Mouse (Mus musculus) Muller cell, postnatal 12 days (primary cell): ENCODE data around the gene Tmbim6.
"Not testable (repeated sequence)": the region's sequence is repeated elsewhere in the genome, so short reads cannot be mapped to it uniquely, and the experiment has no call there.

Source experiments
- DNase-seq: peaks from one replicate; pipeline ENCODE4 v3.0.0-alpha.2; 2015; ENCODE audit errors: inconsistent ontology term

Tmbim6 gene

DNA sequence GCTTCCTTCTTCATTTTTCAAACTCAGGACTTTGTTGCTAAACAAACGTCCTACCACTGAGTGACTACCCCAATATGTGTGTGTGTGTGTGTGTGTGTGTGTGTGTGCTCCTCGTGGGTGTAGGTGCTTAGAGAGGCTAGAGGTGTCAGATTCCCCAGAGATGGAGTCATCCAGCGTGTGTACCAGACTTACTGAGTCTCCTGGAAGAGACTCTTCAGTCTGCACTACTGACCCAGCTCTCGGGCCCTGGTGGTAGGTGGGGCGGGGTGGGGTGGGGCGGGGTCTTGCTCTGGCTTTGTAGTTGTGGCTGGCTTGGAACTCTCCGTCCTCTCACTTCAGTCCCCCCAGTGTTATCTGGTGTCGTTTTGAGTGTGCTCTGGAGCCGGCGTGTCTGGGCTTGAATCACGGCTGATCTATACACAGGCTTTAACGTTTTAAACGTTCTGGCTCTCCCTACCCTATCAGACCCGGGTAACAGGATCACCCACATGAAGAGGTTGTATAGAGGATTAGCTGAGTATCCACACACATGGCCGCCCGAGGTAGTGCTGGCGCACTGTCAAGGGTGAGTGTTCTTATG, 25.1 kb downstream of the Tmbim6 start:
- no peak for DNase-seq

DNA sequence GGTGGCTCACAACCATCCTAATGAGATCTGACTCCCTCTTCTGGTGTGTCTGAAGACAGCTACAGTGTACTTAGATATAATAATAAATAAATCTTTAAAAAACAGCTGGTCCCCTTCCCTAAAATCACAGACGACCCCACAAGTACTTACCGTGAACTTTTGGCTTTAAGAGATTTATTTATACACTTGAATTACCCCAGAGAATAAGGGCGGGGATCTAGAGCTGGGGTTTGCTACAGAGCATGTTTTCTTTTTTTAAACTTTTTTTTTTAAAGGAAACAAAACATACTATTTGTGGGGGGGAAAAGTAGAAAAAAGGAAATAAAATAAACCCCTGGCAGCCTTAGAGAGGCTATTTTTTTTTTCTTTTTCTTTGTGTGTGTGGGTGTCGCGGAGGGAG, 27.4 kb downstream of the Tmbim6 start:
- DNase-seq = no peak

DNA sequence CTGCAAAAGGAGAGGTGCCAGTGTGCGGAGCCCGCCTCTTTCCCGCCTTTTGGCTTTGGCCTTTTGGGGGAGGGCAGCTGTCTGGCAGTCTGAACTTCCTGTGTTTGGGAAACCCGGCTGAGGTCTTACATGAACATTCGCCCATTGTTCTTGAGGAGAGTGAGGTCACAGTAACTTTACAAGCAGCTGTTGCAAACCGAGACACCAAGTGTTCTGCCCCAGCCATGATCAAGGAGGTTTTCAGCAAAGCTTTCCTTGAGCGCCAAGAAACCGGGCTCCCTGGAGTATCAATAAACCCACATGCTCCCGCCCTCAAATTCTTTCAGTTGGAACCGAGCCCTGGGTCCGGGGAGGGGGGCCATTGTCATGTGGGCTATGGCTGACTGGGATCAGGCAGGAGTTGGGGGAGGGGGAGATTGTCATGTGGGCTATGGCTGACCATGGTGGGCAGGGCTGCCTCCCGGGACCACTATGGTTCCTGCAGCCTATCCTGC, 27.9 kb downstream of the Tmbim6 start:
- DNase-seq = peak; percentile 84

DNA sequence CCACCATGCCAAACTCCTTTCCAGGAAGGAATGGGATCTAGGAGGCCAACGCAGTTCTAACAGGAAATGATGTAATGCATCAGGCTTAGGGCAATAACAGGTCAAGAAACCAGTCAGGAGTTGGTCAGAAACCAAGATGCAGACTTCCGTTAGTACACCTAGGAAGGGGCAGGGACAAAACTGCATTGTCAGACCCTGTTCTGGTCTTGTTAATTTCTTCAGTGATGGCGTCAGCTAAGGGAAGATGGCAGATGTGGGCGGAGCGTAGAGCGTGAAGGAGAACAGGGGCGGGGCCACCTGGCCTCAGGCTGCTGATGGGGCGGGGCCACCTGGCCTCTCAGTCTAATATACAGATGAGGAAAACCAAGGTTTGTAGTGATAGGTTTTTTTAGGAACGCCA, 28.5 kb downstream of the Tmbim6 start:
- DNase-seq = no peak

DNA sequence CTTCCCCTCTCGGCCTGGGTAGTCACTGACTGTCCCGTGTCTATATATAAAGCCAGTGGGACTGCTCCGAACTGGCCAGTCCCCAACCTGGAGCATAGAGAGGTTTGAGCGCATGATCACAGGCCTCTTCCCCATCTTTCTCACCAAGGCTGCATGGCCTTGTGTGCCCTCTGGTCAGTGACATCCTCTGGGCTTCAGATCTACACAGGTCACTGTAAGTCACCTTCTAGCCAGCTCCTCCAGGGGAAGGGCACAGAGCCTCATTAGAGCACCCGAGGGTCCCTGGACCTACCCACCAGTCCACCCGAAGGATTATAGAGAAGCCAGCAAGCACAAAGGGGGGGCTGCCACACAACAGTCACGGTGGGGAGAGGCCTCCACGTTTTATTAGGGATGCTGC, 29.0 kb downstream of the Tmbim6 start:
- DNase-seq = no peak

DNA sequence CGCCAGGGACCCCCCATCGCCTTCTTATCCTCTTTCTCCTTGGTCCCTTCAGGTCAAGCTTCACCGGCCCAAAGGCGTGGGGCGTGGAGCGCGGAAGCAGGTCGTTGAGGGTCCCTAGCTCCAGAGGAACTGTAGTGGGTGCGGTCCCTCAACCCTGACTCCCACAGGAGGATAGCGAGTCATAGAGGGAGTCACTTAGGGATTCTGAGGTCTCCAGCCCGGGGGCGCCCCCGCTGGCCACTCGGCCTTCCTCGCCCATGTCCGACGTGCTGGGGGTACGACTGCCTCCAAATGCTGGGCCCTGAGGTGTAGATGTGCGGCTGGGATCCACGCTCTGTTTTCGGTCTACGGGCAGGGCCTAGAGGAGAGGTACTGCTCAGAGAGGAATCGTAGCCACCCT, 29.9 kb downstream of the Tmbim6 start:
- DNase-seq = no peak

DNA sequence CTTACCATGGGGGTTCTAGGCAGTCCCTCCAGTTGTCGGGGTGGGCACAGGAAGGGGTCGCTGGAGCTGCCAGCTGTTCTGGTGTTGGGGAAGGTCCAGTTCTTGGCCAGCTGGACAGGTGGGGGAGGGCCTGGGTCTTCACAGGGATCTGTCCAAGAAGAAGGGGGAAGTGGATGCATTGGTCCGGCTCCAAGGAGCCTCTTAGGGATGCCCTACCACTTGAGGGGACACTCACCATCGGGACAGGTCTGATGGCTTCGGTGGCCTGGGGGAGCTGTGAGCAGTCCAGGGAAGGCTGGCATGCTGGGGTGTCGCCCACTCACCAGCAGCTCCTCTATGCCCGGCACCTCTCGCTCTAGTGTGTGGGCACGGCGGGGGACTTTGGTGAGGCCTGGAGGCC, 30.4 kb downstream of the Tmbim6 start:
- no peak for DNase-seq

DNA sequence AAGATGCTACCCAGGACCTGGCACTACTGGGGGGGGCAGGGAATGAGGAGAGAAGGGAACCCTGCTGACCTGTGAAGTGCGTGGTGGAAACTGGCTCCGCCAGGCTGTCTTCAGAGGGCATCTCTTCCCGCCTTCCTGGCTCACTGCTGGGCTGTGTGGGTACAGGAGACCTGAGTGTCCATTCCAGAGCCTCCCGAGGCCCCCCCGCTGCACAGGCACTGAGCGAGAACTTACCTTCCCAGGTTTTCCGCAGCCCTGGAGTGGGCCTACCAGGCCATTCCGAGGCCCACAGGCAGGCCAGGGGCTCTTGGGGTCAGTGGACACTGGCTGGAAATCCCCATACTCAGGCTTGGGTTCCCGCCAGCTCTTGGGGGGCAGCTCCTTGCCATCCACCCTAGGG, 31.2 kb downstream of the Tmbim6 start:
- no peak for DNase-seq

DNA sequence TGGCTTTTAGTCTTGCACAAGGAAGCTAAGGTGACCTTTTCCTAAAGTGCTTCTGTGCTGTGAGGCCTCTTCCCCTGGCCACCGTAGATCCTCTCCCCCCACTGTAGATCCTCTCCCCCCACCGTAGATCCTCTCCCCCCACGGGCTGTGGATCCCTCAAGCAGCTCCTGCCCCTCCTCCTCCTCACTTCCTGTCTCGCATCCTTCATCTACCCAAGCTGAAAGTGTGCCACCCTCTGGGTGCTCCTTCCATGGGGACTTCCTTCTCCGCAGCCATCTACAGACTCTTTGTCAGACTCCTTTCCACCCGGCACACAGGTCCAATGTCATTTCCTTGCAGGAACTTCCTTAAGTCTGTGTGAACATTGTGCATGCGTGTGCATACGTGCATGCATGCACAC, 37.7 kb downstream of the Tmbim6 start:
- DNase-seq = no peak

DNA sequence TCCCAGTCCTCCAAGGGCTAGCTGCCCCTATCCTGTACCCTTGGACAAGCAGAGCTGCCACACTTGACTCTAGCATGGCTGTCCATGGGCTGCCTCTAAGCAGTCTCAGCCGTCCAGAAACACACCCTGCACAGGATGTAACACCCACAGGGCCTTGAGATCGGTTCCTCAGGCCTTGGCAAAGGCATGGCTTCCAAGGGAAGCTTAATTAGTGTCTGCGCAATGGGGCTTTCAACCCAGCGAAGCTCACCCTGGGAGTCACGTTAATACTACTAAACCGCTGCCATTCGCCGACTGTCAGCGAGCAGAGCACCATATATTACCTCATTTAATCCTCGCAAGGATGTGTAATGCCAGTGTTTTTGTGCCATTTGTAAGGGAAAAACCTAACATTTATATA, 38.4 kb downstream of the Tmbim6 start:
- no peak for DNase-seq

DNA sequence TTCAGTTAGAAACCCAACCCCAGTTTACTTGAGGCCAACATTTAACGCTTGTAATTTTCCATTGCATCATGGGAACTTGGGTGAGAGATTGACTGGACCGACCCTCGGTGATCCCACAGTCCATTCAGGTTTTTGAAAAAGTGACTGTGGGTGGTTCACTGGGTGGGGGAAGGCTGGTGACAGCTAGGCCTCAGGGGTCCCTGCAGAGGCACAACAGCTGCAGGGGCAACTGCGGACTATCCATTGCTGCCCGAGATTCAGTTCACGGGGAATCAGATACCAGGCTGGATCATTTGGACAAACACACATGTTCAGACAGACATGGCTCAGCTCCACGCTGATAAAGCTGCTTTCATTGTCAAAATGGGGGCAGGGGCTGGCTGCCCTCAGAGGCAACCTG, 38.8 kb downstream of the Tmbim6 start:
- no peak for DNase-seq

DNA sequence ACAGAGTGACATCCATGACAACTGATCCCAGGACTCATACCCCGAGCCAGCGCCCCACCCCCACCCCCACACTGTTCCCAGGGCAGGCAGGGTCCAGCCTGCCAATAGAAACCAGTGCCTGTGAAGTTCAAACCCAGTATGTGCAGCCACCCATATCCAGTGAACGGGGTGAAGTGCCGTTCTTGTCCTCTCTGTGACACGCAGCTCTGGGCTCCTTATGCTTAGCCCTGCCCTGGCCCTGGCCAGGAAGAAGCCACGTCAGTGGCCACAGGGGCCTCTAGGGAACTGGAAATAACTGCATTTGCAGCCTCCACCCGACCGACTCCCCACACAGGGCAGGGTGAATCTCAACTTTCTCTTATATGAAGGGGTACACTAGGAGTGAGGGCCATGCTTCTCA, 39.3 kb downstream of the Tmbim6 start:
- no peak for DNase-seq

DNA sequence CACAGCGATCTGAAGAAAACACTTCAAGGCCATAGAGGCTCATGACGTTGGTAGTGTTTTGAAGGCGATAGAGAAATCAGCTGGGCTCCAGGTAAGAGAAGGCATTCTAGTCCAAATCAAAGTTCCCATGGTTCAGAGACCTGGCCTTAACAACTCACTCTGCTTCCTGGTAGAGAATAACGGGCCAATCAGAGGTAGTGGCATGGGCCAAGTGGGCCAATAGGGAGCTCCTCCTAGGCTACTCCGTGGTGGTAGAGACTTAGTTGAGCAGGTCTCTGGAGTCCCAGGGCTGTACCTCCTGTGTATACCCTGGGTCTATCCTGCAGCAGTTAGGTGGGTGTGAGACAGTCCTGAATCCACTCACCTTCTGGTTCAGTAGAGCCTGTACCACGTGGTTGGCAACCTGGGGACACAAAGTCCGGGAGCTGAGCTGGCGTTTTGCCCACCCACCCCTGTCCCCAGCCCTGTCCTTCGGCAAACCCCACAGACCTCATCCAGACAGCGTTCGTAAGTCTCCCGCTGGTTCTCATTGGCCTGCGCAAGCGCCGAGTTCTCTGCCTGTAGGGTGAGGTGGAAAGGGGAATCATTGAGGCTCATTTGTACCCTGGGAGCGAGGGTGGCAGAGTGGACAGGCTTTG, 40.5 kb downstream of the Tmbim6 start:
- DNase-seq = no peak

DNA sequence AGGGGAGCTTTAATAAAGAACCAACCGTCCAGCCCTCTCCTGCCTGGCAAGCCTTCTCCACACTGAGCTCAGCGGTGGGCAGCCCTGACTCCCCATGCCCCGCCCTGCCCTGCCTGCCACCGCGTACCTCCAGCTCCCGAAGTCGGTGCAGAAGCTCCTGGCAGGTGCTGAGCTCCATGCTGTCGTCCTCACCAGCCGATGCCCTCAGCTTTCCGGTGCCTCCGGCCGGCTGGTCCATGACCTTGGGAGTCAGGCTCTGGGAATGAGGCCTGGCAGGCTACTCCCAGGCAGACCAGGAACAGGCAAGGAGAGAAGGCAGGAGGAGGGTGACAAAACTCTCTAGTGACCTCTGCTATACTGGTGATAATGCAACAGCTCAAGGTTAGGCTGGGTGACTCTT, 41.2 kb downstream of the Tmbim6 start:
- no peak for DNase-seq

DNA sequence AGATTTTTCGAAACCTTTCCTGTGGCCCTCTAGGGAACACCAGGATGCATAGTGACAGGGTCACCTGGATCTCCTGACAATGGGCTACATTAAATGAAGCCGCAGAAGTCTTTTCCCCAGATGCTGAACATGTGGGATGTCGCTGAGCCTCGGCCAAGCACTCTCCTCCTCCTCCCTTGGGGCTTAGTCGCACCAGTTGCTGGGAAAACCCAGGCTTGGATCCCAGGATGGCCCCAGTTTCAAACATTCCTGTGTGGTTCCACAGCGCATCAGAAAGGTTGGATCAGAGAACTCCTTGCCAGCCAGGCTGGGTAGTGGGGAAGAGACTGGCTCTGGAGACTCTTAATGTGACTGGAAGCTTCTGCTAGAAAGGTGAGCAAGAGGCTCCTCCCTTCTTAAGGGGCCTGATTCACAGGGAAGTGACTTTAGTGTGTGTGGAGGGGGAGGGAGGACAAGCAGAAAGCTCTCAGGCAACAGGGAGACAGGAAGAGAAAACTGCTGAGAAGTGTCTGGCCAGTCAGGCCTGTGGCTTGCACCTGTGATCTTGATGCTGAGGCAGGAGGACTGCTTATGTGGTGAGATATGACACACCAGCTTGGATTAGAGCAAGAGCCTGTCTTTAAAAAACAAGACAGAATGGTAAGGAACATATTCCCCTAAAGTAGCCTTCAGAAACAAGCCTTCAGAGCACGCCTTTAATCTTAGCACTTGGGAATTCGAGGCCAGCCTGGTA, 46.5 kb downstream of the Tmbim6 start:
- no peak for DNase-seq

DNA sequence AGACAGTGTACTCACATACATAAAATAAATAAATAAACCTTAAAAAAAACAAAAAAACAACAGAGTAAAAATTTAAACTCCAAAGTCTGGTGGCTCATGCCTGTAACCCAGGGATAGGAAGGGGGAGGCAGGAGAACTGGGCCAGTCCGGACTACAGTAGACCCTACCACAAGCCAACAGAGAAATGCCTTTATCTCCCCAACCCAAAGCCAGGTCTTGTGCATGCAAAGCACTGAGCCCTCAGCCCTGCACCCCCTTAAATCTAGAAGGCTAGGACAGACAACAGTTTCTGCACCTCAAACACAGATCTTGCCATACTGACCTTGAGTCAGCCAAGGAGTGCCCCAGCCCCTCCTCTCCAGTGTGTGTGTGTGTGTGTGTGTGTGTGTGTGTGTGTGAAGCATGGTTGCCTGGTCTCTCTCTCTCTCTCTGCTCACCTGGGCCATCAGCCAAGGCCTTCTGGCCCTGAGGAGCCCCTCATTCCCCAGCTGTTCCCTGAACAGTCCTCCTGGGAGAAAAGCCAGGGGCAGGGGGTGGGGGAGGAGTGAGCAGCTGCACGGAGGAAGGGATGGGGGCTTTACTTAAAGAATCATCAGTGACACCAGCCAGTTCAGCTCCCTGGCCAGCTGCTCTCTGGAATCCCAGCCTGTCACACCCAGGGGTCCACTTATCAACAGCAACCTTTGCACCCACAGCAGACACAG, 47.6 kb downstream of the Tmbim6 start:
- peak; percentile 17 for DNase-seq

DNA sequence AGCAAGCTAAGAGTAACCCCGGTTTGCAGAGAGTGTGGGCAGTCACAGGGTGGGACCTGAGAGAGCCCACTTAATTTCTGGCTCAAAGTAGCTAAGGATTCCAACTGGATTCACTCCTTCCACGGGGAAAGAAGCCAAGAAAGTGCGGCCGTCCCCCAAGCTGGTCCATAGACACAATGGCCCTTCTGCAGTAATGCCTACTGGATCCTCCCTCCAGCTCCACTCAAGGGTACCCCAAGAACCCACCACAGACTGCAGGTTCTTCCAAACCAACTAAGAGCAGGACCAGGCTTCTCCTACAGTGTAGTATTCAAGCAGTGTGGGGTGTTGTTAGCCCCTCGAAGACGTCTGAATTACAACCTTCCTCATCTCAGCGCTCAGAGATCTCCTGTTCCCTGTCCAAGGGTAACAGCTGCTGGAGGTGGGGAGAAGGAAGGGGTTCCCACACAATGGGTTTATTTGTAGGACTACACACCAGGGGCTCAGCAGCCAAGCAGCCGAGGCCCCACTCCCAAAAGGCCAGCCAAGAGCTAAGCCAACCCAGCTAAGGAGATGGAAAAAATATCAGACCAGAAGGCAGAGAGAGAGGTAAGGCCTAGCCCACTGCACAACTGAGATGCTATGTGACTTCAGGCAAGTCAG, 48.3 kb downstream of the Tmbim6 start:
- no peak for DNase-seq

DNA sequence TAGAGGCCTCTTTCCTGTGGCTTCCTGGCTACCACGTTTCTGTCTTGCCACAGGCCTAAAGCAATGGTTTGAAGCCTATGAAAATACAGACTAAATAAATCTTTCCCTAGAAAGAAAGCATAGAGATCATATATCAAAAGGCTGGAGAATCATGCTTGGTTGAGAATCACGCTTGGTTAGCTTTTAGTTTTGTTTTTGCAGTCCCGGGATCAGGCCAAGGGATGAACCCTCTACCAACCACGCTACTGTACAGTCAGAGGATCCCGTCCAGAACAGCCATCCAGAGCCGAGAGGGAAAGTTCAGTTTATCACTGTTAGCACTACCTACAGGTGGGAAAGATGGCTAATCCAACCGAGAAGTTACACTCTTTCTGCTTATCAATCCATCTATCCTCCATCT, 49.7 kb downstream of the Tmbim6 start:
- no peak for DNase-seq

DNA sequence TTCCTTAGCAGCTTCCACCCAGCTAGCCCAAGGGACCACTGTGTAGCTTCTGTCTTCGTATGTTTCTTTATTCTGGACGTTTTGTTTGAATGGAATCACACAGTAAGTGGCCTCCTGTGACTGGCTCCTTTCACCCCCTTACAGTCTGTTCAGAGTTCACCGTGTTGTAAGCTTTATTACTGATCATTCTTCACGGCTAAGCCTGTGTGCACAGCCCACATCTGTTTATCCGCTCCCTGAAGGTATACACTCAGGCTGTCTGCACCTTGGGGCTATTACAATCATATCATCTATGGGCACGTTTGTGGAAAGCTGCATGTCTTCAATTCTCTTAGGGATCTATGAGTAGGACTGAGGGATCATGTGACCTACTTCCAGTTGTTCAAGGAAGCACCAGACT, 52.9 kb downstream of the Tmbim6 start:
- no peak for DNase-seq

DNA sequence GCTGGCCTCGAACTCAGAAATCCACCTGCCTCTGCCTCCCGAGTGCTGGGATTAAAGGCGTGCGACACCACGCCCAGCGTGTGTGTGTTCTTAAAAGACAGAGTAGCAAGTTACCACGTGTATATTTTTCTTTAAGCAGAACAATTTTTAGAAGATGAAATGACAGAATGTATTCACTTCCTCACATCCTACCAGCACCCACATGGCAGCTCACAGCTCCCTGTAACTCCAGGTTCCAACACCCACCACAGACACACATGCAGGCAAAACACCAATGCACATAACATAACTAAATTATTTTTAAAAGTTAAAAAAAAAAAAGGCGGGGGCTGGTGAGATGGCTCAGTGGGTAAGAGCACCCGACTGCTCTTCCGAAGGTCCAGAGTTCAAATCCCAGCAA, 53.5 kb downstream of the Tmbim6 start:
- not testable (repeated sequence) for DNase-seq

DNA sequence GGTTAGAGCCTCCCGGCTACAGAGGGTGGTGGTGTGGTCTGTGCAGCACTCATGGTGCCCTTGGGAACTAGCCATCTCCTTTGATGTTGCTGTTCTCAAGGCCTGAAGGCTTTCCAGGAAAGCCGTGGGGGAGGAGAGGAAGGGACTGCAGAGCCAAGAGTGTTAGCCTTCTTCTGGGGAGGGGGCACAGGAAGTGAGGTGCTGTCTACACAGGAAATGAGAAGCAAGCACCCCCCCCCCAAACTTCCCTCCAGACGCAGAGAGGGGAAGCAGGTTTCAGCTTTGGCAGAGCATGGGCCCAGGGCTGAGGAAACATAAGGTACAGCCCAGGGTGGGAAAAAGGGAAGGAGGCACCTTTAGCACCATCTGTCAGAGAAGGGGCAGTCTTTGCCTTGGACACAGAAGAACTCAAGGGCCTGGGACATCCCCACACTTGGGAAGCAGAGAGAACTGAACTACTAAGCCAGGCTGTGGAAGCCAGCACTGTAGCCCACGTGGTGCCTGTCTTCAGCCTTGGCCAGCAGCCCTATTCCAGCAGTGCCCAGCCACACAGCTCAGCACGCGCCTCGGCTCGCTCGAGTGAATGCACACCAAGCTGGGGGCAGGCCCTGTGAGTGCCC, 56.6 kb downstream of the Tmbim6 start:
- peak; percentile 29 for DNase-seq
